Mouse (Mus musculus) heart, postnatal 0 days (tissue): ENCODE data around the gene Oxa1l.

ENCODE experiments used
- CTCF ChIP-seq: IDR thresholded peaks from 2 replicates; pipeline ENCODE4 v1.5.1; 2016; ENCODE audit warnings: antibody characterized with exemption, control low read depth, low read depth
- EP300 ChIP-seq: IDR thresholded peaks from 2 replicates; pipeline ENCODE4 v1.6.1; 2016; ENCODE audit warnings: antibody characterized with exemption, low read depth

GRCm38 (mm10) chr14:54412629-54413170, 52.1 kb downstream of the Oxa1l start:
- TF ChIP-seq CTCF (peak; percentile 87), EP300 (no peak)
